Mouse (Mus musculus) limb, embryonic 10.5 days (tissue): ENCODE measurements around the gene Ckb. TPM values are rescaled to one million over a fixed set of nuclear protein-coding genes. Genes with fewer than 3 reads are reported as not detected.
A peak's percentile ranks its signal among the peaks of the same experiment; 100 is the strongest.
"Not testable (repeated sequence)": the region's sequence is repeated elsewhere in the genome, so short reads cannot be mapped to it uniquely, and the experiment has no call there.

Experiments used
- DNase-seq: peaks from one replicate; pipeline ENCODE4 v3.0.0-alpha.2; 2017; ENCODE audit warnings: low spot score
- H3K27ac ChIP-seq: fragments of 300-500 bp; sonication (generic); 2 replicates; pipeline ENCODE4 v1.5.1; 2016; ENCODE audit warnings: mild to moderate bottlenecking
- H3K27me3 ChIP-seq: fragments of 300-500 bp; sonication (generic); 2 replicates; pipeline ENCODE4 v1.6.1; 2016; ENCODE audit warnings: low read depth, mild to moderate bottlenecking; ENCODE audit not compliant: poor library complexity, severe bottlenecking
- H3K36me3 ChIP-seq: fragments of 300-500 bp; sonication (generic); 2 replicates; pipeline ENCODE4 v1.6.1; 2016; ENCODE audit warnings: mild to moderate bottlenecking, moderate library complexity
- H3K4me1 ChIP-seq: fragments of 300-500 bp; sonication (generic); 2 replicates; pipeline ENCODE4 v1.6.1; 2016
- H3K4me3 ChIP-seq: fragments of 300-500 bp; sonication (generic); 2 replicates; pipeline ENCODE4 v1.5.1; 2016; ENCODE audit warnings: mild to moderate bottlenecking, moderate library complexity
- H3K9me3 ChIP-seq: fragments of 300-500 bp; sonication (generic); replicated peaks from 2 replicates; pipeline ENCODE4 v1.6.1; 2016; ENCODE audit warnings: mild to moderate bottlenecking
- WGBS: fragments of 180-500 bp; shearing (Covaris S2); methylation state at CpG from one replicate; pipeline ENCODE4 v1.1.7; 2016; 5-methylcytosine and 5-hydroxymethylcytosine counted together
- polyA plus RNA-seq: library from polyadenylated mRNA; unstranded; fragments of >200 nt; fragmentation: Nextera tagmentation; extraction: Ambion mirVana; gene quantifications from 2 replicates; pipeline ENCODE4 v1.2.1, GENCODE M21; 2016

Gene Ckb
- polyA plus RNA-seq, 1 experiment from 2014 or later = 55.9 TPM

DNA sequence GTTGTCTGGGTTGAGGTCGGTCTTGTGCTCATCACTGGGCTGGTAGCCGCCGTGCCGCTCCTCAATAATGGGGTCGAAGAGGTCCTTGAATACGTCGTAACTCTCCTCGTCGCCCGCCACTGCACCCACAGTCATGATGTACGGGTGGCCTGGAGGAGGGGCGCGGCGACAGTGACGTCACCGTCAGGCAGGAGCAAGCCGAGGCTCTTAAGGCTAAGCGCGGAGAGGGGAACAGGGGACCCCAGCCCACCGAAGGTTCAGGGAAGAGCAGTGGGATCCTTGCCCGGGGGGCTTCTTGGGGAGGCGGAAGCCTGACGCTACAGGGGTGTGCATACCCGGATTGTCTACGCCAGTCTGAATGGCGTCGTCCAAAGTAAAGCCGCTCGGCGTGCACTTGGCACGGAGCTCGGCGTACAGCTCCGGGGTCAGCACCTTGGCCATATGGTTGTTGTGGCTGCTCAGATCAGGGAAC, 671 bp downstream of the Ckb start:
- Histone ChIP-seq H3K27ac (peak overlapping the region; percentile 63; the same call in 1 of the 2 replicates), H3K36me3 (no peaks in the 10 kb centered on the region), H3K4me3 (peak overlapping the region; percentile 58), H3K27me3 (peaks cover 76% of the 10 kb centered on the region), H3K9me3 (no peaks in the 10 kb centered on the region), H3K4me1 (peaks cover 48% of the 10 kb centered on the region)
- DNase-seq = peak; percentile 68
- under 1% methylated on average over 34 of the region's 34 CpGs for WGBS

DNA sequence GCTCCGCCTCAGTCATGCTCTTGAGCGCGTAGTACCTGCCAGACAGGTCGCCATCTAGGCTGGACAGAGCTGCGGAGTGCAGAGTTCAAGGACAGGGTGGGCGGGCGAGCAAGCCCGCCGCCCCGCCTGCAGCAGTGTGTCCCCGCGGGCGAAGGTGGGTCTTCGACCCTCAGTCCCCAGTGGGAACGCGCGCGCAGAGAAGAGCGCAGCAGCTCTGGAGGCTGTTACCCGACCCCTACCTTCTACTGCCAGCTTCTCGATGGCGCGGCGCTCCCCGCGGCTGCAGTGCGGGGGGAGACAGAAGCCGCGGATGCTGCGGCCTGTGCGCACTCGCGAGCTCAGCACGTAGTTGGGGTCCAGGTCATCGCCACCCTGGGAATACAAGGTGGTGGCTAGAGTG, 1.2 kb downstream of the Ckb start:
- H3K27ac ChIP-seq = no peak overlapping the region
- peak overlapping the region; percentile 58 for H3K4me3 ChIP-seq
- peaks cover 74% of the 10 kb centered on the region for H3K27me3 ChIP-seq
- DNase-seq = peak; percentile 60
- H3K36me3 ChIP-seq = no peaks in the 10 kb centered on the region
- WGBS = 1% methylated on average over 35 of the region's 35 CpGs
- H3K9me3 ChIP-seq = no peaks in the 10 kb centered on the region
- H3K4me1 ChIP-seq = peaks cover 48% of the 10 kb centered on the region

DNA sequence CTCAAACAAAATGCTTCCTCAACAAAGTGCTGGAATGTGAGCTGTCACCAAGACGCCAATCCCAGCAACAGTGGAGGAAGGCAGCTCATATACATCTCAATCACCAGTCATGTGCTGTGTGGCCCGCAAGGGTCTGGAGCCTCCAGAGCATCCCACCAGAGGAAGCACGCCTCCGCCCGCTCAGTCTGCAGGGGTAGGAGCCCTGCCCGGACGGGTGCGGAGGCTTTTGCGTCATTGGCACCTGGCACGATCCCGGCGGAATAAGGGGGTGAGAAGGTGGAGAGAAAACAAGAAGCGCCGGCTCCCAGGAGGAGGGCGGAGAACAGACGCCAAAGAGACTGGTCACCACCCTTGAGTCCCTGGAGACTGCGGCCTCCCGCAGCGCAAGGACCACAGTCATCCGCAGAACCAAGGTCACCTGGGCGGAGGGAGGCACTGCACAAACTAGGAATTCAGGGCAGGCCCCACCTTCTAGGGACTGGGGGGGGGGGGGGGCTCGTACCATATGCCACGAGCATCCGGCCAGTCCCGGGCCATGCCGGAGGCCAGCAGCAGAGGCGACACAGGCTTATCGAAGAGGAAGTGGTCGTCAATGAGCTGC, 1.7 kb downstream of the Ckb start:
- H3K27me3 ChIP-seq = peaks cover 69% of the 10 kb centered on the region
- no peaks in the 10 kb centered on the region for H3K9me3 ChIP-seq
- peaks cover 48% of the 10 kb centered on the region for H3K4me1 ChIP-seq
- DNase-seq = no peak
- H3K4me3 ChIP-seq = peak overlapping the region; percentile 58
- 2% methylated on average over 28 of the region's 29 CpGs for WGBS
- H3K27ac ChIP-seq = no peak overlapping the region
- no peaks in the 10 kb centered on the region for H3K36me3 ChIP-seq

DNA sequence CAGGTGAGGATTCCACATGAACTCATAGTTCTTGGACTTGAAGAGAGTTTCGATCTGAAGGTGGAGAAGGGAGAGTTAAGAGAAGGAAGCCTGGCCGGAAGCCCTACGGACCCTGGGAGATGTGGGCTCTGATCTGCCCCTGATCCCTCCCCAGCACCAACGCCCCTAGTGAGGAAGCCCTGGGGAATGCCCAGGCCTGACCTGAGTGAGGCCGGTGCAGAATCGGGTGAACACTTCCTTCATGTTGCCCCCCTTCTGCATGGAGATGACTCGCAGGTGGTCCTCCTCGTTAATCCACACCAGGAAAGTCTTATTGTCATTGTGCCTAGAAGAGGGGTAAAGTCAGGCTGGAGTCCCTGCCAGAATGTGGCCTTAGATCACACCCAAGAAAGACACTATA, 2.2 kb downstream of the Ckb start:
- Histone ChIP-seq H3K4me3 (peak overlapping the region; percentile 58), H3K9me3 (no peaks in the 10 kb centered on the region), H3K36me3 (no peaks in the 10 kb centered on the region), H3K27me3 (peaks cover 64% of the 10 kb centered on the region), H3K4me1 (peaks cover 48% of the 10 kb centered on the region), H3K27ac (no peak overlapping the region)
- DNase-seq = no peak
- 51% methylated on average over 8 of the region's 8 CpGs for WGBS

DNA sequence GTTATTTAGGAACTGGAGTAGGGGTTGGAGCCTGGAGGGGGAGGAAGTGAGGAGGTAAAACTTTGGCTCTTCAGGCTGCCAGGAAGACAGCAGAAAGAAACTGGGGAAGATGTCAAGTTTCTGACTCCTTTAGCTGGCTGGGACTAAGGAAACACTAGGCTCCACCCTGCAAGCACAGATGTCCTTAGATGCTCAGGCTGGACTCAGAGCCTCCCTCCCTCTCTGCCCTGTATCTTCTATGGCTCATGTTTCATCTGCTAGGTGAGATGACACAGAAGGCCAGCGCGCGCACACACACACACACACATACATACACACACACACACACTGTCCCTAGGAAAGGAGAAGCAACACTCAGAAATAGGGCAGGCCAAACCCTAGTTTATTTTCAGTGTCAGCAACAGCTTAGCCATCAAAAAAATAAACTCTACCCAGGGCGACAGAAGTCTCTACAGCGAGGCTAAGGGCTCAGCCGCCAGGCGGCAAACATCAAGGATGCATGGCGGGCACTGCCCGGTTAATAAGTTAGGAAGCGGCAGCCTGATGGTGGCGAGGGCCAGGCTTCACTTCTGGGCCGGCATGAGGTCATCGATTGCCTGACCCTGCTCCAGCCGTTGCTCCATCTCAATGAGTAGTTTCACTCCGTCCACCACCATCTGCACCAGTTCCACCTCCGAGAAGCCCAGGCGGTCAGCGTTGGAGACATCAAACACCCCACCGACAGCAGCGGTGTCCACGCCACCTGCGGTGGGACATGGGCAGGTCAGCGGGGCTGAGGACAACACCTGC, 2.9 kb downstream of the Ckb start:
- Histone ChIP-seq H3K27ac (peak overlapping the region; percentile 67), H3K27me3 (peaks cover 57% of the 10 kb centered on the region), H3K4me3 (peak overlapping the region; percentile 42), H3K4me1 (peaks cover 51% of the 10 kb centered on the region), H3K36me3 (0 out of 2 replicates have a peak, but pooled peaks cover 2% of the 10 kb centered on the region), H3K9me3 (no peaks in the 10 kb centered on the region)
- 64% methylated on average over 23 of the region's 23 CpGs for WGBS
- DNase-seq = no peak

DNA sequence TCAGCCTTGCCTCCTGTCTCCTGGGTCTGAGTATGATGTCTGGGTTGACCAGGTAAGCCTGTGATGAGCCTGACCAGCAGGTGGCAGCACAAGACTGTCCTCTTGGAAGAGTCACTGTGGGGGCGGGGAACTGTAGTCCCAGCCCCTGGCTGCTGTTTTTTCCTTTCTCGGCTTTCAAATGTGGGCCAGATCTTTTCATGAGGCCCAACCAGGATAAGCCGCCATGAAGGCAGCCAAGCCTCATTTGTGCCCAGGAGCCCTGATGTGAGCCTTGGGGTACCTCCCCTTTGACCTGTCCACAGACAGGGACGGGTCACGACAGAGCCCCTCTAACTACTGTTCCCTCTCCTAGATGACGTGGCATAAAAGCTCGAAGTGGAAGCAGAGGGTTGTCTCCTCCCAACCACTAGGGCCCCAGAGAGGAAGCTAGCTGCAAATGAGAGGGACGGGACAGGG, 3.7 kb downstream of the Ckb start:
- WGBS = under 1% methylated on average over 8 of the region's 8 CpGs
- DNase-seq = peak; percentile 96
- Histone ChIP-seq H3K4me1 (peaks cover 58% of the 10 kb centered on the region), H3K27ac (peak overlapping the region; percentile 67), H3K9me3 (no peaks in the 10 kb centered on the region), H3K4me3 (peak overlapping the region; percentile 42), H3K27me3 (peaks cover 50% of the 10 kb centered on the region), H3K36me3 (peaks cover 5% of the 10 kb centered on the region; the same call in 1 of the 2 replicates)

DNA sequence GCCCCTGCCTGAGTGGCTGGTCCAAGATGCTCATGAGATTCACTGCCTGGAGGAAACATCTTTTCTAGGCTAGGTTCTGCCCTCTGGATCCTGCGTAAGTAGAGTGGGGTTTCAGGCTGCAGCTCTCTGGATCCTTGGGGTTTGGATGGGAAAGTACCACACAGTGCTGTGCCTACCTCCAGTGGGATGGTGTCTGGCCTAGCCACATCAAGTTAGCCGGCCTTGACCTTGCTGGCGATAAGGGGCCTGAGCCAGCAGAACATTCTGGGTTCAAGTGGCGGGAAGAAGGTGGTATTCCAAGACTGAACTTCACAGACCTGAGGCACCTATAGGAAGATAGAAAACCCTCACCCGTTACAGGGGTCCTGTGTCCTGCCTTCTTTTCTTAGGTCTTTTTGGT, 4.7 kb downstream of the Ckb start:
- Histone ChIP-seq H3K36me3 (peaks cover 6% of the 10 kb centered on the region; the same call in 1 of the 2 replicates), H3K27ac (no peak overlapping the region), H3K9me3 (no peaks in the 10 kb centered on the region), H3K4me1 (peaks cover 51% of the 10 kb centered on the region), H3K27me3 (peaks cover 40% of the 10 kb centered on the region), H3K4me3 (no peak overlapping the region)
- DNase-seq = no peak
- 91% methylated on average over 5 of the region's 5 CpGs for WGBS

DNA sequence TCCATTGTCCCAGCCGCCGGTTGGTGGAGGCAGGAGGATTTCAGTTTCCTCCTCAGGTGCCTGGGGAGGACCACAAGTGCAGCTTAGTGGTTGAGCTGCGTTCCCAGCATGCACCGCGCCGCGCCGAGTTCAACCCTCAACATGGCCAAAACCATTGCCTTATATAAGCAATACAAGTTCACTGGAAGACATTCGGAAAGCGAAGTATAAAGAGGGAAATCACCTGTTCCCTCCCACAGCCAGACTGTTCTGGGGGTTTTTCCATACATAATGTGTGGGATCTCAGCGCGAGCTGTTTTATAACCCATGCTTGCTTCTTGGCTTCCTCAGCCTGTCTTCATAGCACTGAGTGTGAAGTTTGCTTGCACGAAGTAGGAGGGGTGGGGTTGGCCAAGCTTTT, 5.8 kb downstream of the Ckb start:
- Histone ChIP-seq H3K36me3 (peaks cover 15% of the 10 kb centered on the region), H3K9me3 (no peaks in the 10 kb centered on the region), H3K4me3 (no peak overlapping the region), H3K4me1 (peaks cover 40% of the 10 kb centered on the region), H3K27ac (no peak overlapping the region), H3K27me3 (peaks cover 29% of the 10 kb centered on the region)
- WGBS = 78% methylated on average over 13 of the region's 13 CpGs
- no peak for DNase-seq

DNA sequence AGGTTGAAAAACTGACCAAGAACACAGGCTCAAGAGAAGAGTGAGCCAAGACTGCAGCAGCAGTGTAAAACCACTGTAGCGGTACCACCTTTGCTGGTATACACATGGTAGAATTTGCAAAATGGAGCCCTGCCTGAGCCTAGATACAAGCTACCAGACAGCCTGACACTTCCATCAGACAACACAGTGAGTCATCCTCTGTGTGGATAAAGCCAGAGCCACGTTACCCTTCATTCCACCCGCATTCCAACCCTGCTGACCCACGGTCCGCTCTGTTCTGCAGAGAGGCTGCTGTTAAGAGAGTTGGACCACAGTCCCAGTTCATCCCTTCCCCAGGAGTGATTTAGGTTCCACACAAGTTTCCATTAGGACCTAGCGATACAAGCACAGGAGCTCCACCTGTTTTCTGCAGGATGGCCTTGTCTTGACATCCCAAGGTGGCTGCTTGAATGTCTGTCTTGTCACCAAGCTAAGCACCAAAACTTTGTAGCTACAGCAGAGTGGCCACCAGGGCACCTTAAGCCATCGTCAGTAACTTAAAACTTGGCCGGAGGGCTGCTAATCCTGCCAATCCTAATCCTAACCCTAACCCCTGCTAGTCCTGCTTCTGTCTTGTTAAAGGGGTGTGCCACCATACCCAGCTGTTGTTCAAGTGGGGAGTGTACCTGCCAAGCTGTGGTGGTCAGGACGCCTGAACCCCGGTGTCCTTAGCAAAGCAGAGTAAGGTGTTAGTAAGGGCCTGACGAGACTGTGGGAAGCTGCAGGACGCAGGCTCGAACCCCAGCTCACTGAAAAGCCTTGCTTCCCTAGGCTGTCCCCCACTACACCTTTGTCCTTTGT, 6.9 kb downstream of the Ckb start:
- Histone ChIP-seq H3K4me1 (peaks cover 29% of the 10 kb centered on the region), H3K9me3 (no peaks in the 10 kb centered on the region), H3K27me3 (peaks cover 18% of the 10 kb centered on the region), H3K36me3 (peaks cover 25% of the 10 kb centered on the region), H3K4me3 (no peak overlapping the region), H3K27ac (no peak overlapping the region)
- no peak for DNase-seq
- 84% methylated on average over 13 of the region's 13 CpGs for WGBS

DNA sequence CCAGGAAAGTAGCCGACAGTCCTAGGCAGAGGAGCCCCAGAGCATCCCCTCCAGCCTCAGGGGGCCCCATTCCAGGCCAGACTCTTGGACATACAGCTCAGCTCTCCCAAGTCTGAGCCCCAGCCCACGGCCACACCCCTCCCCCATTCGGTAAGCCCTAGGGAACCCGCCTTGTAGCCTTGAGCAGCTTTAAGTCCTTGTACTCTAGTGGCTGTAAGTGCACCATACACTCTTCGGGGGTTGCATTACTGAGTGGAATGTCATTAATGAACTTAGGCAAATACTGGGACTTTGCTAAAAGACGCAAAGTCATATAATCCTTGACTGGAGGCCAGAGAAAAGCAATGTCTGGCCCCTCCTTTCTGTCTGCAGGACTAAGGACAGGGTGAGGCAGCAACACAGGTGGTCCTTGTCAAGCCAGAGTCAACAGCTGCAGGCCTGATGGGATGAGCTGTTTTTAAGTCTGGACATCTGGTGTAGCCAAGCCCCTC, 7.9 kb downstream of the Ckb start:
- Histone ChIP-seq H3K4me3 (no peak overlapping the region), H3K27ac (peak overlapping the region; percentile 50; the same call in 1 of the 2 replicates), H3K4me1 (peaks cover 21% of the 10 kb centered on the region), H3K9me3 (no peaks in the 10 kb centered on the region), H3K27me3 (peaks cover 7% of the 10 kb centered on the region), H3K36me3 (peaks cover 36% of the 10 kb centered on the region)
- 48% methylated on average over 6 of the region's 6 CpGs for WGBS
- DNase-seq = no peak

DNA sequence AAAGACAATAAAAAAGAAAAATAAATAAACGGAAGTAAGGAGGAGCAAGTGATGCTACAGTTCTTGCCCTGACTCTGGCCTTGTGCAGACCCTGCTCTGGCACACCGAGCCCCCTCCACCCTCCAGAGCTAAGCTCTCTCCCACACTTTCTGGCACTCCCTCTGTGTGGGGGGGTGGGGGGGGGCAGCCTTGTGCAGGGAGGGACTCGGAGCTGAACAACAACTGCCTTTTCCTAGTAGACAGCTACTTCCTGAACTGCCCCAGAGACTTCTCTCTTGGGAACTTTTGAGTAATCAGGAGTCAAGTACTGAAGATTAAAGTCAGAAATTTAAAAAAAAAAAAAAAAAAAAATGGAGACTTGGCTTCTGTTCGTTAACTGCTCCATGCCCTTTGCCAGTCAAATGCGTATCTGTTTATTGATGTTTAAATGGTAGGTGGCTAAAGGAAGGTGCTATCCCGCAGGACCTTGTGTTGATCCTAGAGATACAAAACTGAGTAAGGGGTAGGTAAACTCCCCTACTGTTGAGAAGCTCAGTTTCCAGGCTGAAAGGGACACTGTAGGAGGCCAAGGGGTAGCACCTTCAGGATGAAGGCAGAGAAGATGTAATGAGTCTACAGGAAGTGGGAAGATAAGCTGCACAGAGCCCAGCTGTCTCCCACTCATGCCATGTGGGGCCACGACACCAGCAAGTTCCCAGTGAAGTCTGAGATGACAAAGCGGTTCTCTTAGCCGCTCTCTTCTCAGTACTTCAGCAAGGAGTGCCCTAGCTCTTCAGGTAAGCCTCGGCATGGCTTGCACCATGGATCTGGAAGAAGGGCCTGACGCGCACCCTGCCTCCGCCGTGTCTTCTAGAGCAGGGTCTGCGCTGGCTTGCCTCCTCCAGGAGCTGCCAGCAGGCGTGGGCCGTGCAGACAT, 8.7 kb downstream of the Ckb start:
- peak overlapping the region; percentile 50; the same call in 1 of the 2 replicates for H3K27ac ChIP-seq

DNA sequence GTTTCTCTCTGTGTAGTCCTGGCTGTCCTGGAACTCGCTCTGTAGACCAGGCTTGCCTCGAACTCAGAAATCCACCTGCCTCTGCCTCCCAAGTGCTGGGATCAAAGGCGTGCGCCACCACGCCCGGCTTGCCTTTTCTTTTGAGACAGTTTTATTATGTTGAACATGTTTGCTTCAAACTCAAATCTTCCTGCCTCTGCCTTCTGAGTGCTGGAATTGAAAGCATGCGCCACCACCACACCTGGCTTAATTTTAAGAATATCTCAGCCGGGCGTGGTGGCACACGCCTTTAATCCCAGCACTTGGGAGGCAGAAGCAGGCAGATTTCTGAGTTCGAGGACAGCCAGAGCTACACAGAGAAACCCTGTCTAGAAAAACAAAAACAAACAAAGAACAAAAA, 10.6 kb downstream of the Ckb start:
- not testable (repeated sequence) for H3K27ac ChIP-seq, H3K4me1 ChIP-seq, DNase-seq, H3K27me3 ChIP-seq, H3K9me3 ChIP-seq, H3K4me3 ChIP-seq
- peaks cover 59% of the 10 kb centered on the region for H3K36me3 ChIP-seq
- WGBS = 96% methylated on average over 11 of the region's 11 CpGs

More for the DNA sequence above, 8.7 kb downstream of the Ckb start:
- Histone ChIP-seq H3K36me3 (peaks cover 42% of the 10 kb centered on the region), H3K9me3 (no peaks in the 10 kb centered on the region), H3K4me1 (peaks cover 14% of the 10 kb centered on the region), H3K27me3 (peaks cover under 1% of the 10 kb centered on the region; the same call in 1 of the 2 replicates), H3K4me3 (no peak overlapping the region)
- DNase-seq = no peak
- WGBS = 77% methylated on average over 17 of the region's 17 CpGs
